Mouse (Mus musculus) CH12.LX (cell line): Measurements from ENCODE around the gene Pigx.

Experiments
- CHD2 ChIP-seq: IDR thresholded peaks from 2 replicates; pipeline ENCODE4 v1.6.1; 2011; ENCODE audit warnings: low read length, improper control_type of control experiment
- CTCF ChIP-seq, 2 experiments: IDR thresholded peaks in 1 of 2; conservative IDR thresholded peaks in 1 of 2; 2 replicates each; pipeline ENCODE4 v1.5.1; 2011 to 2012; ENCODE audit warnings: low read depth in 2 of 2, low read length in 2 of 2, improper control_type of control experiment in 1 of 2, inconsistent platforms in 1 of 2, mild to moderate bottlenecking in 1 of 2, moderate library complexity in 1 of 2
- ELF1 ChIP-seq: IDR thresholded peaks from 2 replicates; pipeline ENCODE4 v1.6.1; 2014; ENCODE audit warnings: low read depth, mild to moderate bottlenecking, inconsistent platforms, low read length, improper control_type of control experiment
- KAT2A ChIP-seq: IDR thresholded peaks from 2 replicates; pipeline ENCODE4 v1.6.1; 2012; ENCODE audit warnings: low read length, improper control_type of control experiment, inconsistent platforms; ENCODE audit not compliant: insufficient replicate concordance
- POLR2A ChIP-seq: IDR thresholded peaks from 2 replicates; pipeline ENCODE4 v1.6.1; 2011; ENCODE audit warnings: low read depth, mild to moderate bottlenecking, improper control_type of control experiment, low read length
- UBTF ChIP-seq: IDR thresholded peaks from 2 replicates; pipeline ENCODE4 v1.6.1; 2012; ENCODE audit warnings: low read depth, mild to moderate bottlenecking, inconsistent platforms, low read length, improper control_type of control experiment, moderate library complexity

DNA sequence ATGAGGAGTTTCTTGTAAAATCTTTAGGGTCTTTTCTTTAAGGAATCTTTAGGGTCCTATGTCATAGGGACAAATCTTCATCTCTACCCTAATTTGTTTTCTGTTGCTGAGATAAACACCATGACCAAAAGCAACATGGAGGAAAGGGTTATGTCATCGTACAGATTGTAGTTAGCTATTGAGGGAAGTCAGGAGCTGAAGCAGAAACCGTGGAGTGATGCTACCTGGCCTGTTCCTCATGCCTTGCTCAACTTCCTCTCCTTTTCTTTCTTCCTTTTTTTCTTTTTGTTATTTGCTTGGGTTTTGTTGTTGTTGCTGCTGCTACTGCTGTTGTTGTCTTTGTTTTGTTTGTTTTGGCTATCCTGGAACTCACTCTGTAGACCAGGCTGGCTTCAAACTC is 9.0 kb upstream of the Pigx start:
- TF ChIP-seq CHD2 (no peak), POLR2A (no peak), CTCF (conservative IDR thresholded peaks at IDR 0.05 in 1 of 2, IDR thresholded peaks at IDR 0.05 in 1 of 2; ENCODE audit: low read depth in 2 of 2, low read length in 2 of 2) (no peak), ELF1 (no peak), KAT2A (no peak), UBTF (no peak)
